Mouse (Mus musculus) brain, adult 10 weeks (tissue): ENCODE data around the gene Defb36. TPM values are rescaled to one million over a fixed set of nuclear protein-coding genes. Genes with fewer than 3 reads are reported as not detected.

Experiments used
- polyA plus RNA-seq: library from polyadenylated mRNA; stranded (reverse); fragments of 350-450 nt; fragmentation: Illumina TruSeq; extraction: RNeasy Lipid Tissue Mini Kit (QIAGEN cat#74804); gene quantifications from one replicate; pipeline ENCODE4 v1.2.3, GENCODE M21; 2015; ENCODE audit warnings: low read depth, low replicate concordance

Gene Defb36
- not detected for polyA plus RNA-seq

GRCm38 (mm10) chr2:152604057-152604456, at the start of gene Defb36:
Gene Defb36 (plus strand): TSS chr2:152604327.

DNA sequence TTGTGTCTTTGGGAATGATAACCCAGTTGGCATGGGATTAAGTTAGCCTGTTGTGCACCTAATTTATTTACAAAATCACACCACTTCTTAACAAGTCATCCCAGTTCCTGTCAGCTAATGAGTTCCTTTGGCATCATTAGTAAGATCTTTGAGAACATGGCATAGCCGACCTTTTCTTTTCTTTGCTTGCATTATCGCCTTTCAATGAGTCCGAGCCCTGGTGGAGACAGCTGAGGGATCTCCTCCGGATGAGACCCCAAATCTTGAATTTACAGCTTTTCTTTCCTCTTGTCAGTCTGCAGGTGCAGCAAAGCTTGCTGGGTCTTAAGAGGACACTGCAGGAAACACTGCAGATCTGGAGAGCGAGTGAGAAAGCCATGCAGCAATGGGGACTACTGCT, 35.1 kb upstream of the Defb36 start, which contains the start of gene Gm17416:
TSS of gene Gm17416 (plus strand) at position 301 of the 400 bp plus-strand sequence.

GRCm38 (mm10) chr2:152572114-152572794, 31.9 kb upstream of the Defb36 start, which contains the start of gene Defb21:
Gene Defb21 (plus strand): TSS chr2:152572744.

DNA sequence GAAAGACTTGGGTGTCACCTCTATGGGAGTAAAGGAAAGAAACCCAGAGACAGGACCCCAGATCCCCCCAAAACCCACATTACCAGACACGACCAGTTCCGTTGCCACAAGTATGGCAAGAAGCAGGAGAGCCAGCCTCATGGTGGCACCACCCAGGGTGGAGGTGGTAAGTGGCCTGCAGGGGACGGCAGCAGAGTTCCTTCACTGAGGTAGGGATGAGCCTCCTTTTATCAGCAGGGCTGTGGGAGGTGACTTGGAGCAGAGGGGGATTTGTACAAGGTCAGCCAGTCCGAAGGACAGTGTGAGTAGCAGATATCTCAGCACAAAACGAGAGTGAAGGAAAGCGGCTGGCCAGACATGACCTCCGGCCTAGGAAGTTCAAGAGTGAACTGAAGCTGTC, 24.0 kb upstream of the Defb36 start, which contains the start of gene Defb19:
TSS of gene Defb19 (minus strand) at position 206 of the 400 bp plus-strand sequence.

GRCm38 (mm10) chr2:152599299-152599698, 4.8 kb upstream of the Defb36 start, which contains the start of gene Defb45:
Gene Defb45 (minus strand): TSS chr2:152599399.

GRCm38 (mm10) chr2:152622953-152623352, 18.8 kb downstream of the Defb36 start, which contains the start of gene Defb25:
Gene Defb25 (minus strand): TSS chr2:152623053.

GRCm38 (mm10) chr2:152626774-152627591, 22.9 kb downstream of the Defb36 start, which contains the start of gene Rem1:
Gene Rem1 (plus strand): TSS chr2:152626951.

Other genes starting within 250 kb of the Defb36 start
- 136 TPM for gene Nrsn2, start 227.7 kb upstream of the Defb36 start, polyA plus RNA-seq
- gene Sox12, start 206.3 kb upstream of the Defb36 start, polyA plus RNA-seq: 7.6 TPM
- gene Zcchc3, start 189.3 kb upstream of the Defb36 start, polyA plus RNA-seq: 5.2 TPM
- gene 6820408C15Rik, start 188.7 kb upstream of the Defb36 start, polyA plus RNA-seq: 2.1 TPM
- gene Defb23, start 139.7 kb upstream of the Defb36 start, polyA plus RNA-seq: not detected
- not detected for gene Defb20, start 127.3 kb upstream of the Defb36 start, polyA plus RNA-seq
- gene Defb22, start 114.2 kb upstream of the Defb36 start, polyA plus RNA-seq: not detected
- not detected for gene Defb26, start 92.6 kb upstream of the Defb36 start, polyA plus RNA-seq
- not detected for gene Defb28, start 86.1 kb upstream of the Defb36 start, polyA plus RNA-seq
- gene Defb29, start 64.2 kb upstream of the Defb36 start, polyA plus RNA-seq: not detected
- gene Gm17416, start 35.0 kb upstream of the Defb36 start, polyA plus RNA-seq: not detected
- not detected for gene Defb21, start 31.6 kb upstream of the Defb36 start, polyA plus RNA-seq
- not detected for gene Defb19, start 24.0 kb upstream of the Defb36 start, polyA plus RNA-seq
- not detected for gene Defb45, start 4.9 kb upstream of the Defb36 start, polyA plus RNA-seq
- not detected for gene Defb25, start 18.7 kb downstream of the Defb36 start, polyA plus RNA-seq
- 0.54 TPM for gene Rem1, start 22.6 kb downstream of the Defb36 start, polyA plus RNA-seq
- gene H13, start 65.1 kb downstream of the Defb36 start, polyA plus RNA-seq: 58.2 TPM
- gene Mcts2, start 82.7 kb downstream of the Defb36 start, polyA plus RNA-seq: 23.2 TPM
- gene Id1, start 131.9 kb downstream of the Defb36 start, polyA plus RNA-seq: 27.4 TPM
- gene Cox4i2, start 149.8 kb downstream of the Defb36 start, polyA plus RNA-seq: 7.2 TPM
- gene Bcl2l1, start 227.4 kb downstream of the Defb36 start, polyA plus RNA-seq: 113 TPM
- gene Tpx2, start 243.6 kb downstream of the Defb36 start, polyA plus RNA-seq: 1.4 TPM